Mouse (Mus musculus) kidney, adult 9 months (tissue): ENCODE measurements around the gene Sp9.

Experiments used
- DNase-seq: peaks from one replicate; pipeline ENCODE4 v3.0.0; 2022

The Sp9 gene

DNA sequence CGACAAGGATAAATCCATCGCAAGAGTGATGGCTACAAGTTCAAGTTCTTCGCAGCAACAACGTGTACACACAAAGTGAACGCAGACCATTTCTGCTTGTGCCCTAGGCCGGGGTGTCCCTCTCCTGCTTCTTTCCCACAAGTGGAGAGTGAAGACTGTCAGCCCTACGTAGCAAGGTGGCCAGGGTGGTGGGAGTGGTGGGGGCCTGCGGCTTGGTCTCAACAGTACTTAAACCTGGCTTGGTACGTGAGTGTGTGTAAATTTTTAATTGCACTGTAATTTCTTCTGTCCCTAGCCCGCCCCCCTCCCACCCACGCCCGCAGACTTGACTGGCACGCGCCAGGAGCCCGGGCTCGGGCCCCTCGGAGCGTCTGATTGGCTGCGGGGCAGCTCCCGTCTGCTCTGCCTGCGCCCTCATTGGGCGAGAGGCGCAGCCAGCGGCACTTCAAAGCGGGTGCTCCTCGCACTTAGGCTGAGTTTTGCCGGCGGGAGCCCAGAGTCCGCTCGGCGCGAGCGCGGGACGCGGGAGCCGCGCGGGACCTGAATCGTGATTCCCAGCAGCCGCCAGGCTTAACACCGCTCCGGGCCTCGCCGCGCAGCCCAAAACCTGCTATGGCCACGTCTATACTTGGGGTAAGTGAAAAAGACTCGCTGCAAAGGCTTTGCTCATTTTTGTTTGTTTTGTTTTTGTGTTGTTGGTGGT is at the start of gene Sp9:
Gene Sp9, plus strand, starts transcription at position 467 of the 703 bp plus-strand sequence.
- DNase-seq: no peak

DNA sequence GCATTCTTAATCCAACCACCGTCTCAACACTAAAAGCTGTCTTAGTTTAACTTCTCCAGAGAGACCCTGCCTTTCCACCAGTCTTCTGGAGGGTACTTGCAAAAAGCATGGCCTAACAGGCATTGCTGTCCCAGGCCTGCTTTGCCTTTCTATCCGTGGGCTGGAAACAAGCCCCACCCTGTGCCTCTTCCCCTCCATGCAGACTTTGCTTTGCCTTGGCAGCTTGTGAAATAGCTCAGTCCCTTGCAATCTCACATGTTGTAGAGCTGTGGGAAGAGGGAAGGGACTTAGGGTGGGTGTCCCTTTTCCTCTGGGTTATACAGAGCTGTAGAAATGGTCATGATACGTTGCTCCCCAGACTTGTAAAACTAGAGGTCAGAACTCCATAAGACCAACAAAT is 40.6 kb upstream of the Sp9 start:
- DNase-seq: no peak

- no peak for DNase-seq
Observed at GRCm38 (mm10) chr2:73241299-73241698, 30.4 kb upstream of the Sp9 start.

- DNase-seq: no peak
Observed at GRCm38 (mm10) chr2:73248701-73249100, 23.0 kb upstream of the Sp9 start.

DNA sequence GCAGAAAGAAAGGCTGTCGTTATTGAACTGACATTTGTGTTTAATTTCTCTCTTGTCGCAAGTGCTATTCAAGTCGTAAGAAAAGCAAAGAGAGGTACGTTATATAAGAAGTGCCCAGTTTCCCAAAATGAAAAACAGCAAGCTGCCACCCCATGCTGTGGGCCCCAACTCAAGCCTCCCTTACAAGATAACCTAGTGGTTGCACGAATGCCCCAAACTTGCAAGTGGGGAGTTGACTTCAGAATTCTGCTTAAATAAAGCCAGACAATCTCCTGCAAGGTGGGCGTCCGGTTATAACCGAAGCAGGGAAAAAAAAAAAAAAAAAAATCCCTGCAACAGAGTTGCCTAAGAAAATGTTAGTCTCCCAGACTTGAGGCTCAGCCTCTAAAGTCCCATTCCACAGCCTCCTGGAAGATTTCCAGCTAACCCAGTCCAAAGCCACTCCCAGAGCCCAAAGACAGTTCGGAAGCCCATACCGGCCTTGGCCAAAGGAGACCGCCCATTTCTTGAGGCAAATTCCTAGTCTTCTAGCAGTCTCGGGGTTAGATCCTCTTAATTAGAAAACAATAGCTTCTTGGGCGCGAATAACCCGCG is 8.5 kb upstream of the Sp9 start:
- no peak for DNase-seq

GRCm38 (mm10) chr2:73263794-73264610 is 7.7 kb upstream of the Sp9 start:
- DNase-seq: no peak

DNA sequence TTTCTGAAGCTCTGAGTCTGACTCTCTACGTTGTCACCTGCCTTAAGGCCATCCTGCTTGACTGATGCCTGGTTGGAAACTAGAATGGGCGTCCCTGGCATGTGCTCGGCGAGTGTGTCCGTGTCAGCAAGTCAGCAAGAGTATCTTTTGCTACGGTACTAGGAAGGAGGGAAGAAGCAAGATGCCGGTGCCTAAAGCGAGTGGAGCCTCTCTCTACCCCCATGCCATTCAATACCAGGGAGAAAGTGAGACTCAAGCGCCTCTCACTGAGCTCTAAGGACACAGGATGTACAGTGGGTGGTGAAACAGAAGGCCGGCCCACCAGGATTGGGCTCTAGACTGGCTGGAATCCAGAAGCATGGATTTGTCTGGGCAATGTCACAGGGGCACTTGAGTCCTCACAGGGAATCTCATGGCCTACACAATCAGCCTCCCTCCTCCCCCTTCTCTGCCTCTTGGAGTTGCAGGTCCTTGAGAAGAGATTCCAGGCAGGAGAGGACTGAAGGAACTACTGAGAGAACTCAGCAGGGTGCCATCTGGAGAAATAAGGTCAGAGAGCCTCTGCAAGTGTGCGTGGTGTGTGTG is 7.0 kb upstream of the Sp9 start:
- no peak for DNase-seq

GRCm38 (mm10) chr2:73266011-73266410 is 5.7 kb upstream of the Sp9 start:
- no peak for DNase-seq

DNA sequence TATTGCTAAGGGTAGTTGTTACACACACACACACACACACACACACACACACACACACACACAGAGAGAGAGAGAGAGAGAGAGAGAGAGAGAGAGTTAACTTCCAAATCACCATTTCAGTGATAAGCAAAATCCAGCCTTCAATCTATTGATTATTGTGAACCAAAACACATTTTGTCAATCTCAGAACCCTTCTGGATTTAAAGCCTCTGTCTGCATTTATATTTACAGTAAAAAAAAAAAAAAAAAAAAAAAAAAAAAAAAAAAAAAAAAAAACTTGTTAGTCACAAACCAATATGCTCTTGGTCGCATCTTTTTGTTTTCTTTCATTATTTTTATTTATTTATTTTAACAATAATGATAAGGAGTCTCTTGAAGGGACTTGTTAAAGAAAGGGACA is 5.1 kb upstream of the Sp9 start:
- DNase-seq: no peak

- DNase-seq: no peak
Observed at GRCm38 (mm10) chr2:73267231-73267630, 4.5 kb upstream of the Sp9 start.

DNA sequence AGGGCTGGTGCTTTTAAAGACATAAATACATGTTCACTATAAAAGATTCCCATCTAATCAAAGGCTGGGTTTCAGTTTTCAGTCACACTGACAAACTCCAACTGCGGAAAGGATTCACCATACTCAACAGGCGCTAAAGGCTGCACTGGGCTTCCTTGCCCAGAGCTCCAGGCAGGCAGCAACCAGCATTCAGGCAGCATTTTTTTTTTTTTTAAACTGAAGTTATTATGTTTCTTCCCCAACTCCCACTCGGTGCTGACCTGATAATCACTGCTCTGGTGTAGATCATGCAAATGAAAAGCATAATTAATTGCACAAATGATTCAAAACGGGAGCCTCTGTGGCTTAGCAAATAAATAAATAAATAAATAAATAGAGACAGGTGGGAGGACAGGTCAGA is 3.9 kb upstream of the Sp9 start:
- no peak for DNase-seq

DNA sequence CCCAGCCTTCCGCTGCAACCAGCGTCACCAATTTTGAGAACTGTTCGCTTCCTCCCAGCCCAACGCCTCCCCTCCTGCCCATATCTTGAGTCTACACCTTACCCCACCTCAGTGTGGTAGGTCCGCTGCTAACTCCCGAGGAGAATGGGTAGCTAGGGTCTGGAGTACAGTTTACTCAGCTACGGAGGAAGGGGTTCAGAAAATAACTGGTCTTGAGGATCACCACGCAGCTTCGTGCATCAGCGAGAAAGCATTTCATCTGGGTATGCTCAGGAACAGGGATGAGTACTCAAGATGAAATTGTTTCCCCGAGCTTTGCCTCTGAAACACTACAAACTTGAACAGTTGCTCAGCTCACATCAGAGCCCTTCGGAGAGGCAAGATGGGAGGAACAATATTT is 3.4 kb upstream of the Sp9 start:
- no peak for DNase-seq

- no peak for DNase-seq
Observed at GRCm38 (mm10) chr2:73268836-73269395, 2.8 kb upstream of the Sp9 start.

DNA sequence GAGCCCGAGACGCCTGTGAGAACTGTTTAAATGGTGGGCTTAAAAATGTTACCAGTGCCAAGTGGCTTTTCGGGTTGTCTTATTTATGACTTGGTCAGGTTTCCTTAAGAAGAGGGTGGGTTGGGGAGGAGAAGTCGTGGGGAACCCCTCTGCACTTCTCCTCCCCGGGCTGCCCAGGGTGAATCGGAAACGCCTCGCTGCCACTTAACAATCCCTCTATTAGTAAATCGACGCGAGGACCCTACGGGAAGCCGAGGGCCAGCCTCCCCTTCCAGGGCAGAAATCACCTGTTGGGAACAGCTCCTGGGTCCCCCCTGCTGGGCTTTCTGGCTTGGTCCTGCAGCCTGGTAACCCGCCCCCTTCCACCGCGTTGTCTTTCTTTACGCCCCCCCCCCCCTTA is 2.1 kb upstream of the Sp9 start:
- no peak for DNase-seq

- no peak for DNase-seq
Observed at GRCm38 (mm10) chr2:73270071-73270592, 1.6 kb upstream of the Sp9 start.

DNA sequence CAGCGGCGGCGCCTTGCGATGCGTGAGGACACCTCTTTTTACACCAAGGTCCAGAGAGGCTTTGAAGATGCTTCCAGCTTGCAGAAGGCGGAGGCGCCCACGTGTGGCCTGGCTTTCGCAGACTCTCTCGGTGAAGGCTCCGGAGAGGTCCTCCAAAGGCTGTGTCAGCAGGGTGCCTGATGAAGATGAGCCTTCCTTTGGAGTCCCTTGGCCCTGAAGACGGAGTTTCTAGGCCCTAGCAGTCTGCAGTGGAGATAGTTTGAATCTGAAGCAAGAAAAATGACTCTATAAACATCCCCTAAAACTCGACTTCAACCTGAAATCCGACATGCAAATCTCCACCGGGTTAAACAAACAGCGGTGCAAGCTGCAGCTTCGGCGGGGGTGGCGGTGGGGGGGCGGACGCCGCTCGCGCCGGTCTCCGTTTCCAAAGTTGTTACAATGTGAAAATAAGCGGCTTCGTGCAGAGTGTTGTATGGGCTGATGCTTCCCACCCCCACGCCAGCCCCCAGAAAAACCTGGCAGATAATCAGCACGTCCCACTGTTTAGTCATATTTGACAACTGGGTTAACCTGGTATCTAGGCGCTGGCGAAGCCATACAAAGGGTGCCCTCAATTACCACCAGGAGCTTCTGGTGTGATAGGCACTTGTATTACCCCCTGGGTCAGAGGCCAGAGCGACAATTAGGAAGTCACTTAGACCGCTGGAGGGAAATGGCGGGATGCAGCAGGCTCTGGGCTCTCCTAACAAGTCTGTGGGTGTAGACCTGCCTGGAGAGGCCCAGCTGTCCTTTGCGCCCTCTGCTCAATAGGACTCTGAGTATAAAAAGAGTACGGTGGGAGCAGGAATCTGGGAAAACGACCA is 899 bp upstream of the Sp9 start:
- DNase-seq: no peak

- no peak for DNase-seq
Observed at GRCm38 (mm10) chr2:73272351-73273248, 875 bp downstream of the Sp9 start.

DNA sequence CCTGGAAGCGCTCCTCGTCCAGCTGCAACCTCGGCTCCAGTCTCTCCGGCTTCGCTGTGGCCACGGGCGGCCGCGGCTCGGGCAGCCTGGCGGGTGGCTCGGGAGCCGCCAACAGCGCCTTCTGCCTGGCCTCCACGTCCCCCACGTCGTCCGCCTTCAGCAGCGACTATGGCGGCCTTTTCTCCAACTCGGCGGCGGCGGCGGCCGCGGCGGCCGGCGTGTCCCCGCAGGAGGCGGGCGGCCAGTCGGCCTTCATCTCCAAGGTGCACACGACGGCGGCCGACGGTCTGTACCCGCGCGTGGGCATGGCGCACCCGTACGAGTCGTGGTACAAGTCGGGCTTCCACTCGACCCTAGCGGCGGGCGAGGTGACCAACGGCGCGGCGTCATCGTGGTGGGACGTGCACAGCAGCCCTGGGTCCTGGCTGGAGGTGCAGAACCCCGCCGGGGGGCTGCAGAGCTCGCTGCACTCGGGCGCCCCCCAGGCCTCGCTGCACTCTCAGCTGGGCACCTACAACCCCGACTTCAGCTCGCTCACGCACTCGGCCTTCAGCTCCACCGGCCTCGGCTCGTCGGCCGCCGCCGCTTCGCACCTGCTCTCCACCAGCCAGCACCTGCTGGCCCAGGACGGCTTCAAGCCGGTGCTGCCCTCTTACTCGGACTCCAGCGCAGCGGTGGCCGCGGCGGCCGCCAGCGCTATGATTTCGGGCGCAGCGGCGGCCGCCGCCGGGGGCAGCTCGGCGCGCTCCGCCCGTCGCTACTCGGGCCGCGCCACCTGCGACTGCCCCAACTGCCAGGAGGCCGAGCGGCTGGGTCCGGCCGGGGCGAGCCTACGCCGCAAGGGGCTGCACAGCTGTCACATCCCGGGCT is 1.8 kb downstream of the Sp9 start:
- DNase-seq: no peak

- DNase-seq: no peak
Observed at GRCm38 (mm10) chr2:73274119-73274920, 2.6 kb downstream of the Sp9 start.
